Mouse (Mus musculus) adrenal gland, postnatal 4 days (tissue): ENCODE measurements around the gene Ggn. TPM values are rescaled to one million over a fixed set of nuclear protein-coding genes. Genes with fewer than 3 reads are reported as not detected.
"Not testable (repeated sequence)": the region's sequence is repeated elsewhere in the genome, so short reads cannot be mapped to it uniquely, and the experiment has no call there.

ENCODE experiments used
- DNase-seq, 2 experiments: peaks; one replicate each; pipeline ENCODE4 v3.0.0; 2021 to 2022; ENCODE audit warnings: low spot score in 2 of 2, mixed read lengths in 2 of 2
- total RNA-seq, 2 experiments: library from RNA; stranded (reverse); gene quantifications; 2 replicates each; pipeline ENCODE4 v1.2.3; 2021

Ggn gene
- total RNA-seq, 2 experiments from 2014 or later: 1.8 to 2.5 TPM

GRCm38 (mm10) chr7:29158264-29158663 is 11.7 kb upstream of the Ggn start:
- no peak for DNase-seq

- no peak for DNase-seq
These were observed 7.7 kb upstream of the Ggn start for GRCm38 (mm10) chr7:29162294-29162693.

- DNase-seq: no peak
These were observed 7.1 kb upstream of the Ggn start for GRCm38 (mm10) chr7:29162750-29163525.

GRCm38 (mm10) chr7:29167656-29168055 is 2.4 kb upstream of the Ggn start:
- no peak for DNase-seq

GRCm38 (mm10) chr7:29168121-29168695 is 1.8 kb upstream of the Ggn start:
- no peak for DNase-seq

- DNase-seq: no peak
These were observed 1.2 kb upstream of the Ggn start for GRCm38 (mm10) chr7:29168791-29169230.

- peak; percentile 53 for DNase-seq
These were observed 562 bp upstream of the Ggn start for GRCm38 (mm10) chr7:29169231-29170065.

- no peak for DNase-seq
These were observed 948 bp downstream of the Ggn start for GRCm38 (mm10) chr7:29170755-29171561.

GRCm38 (mm10) chr7:29171562-29172097 is 1.6 kb downstream of the Ggn start:
- DNase-seq: no peak

GRCm38 (mm10) chr7:29172390-29173016 is 2.5 kb downstream of the Ggn start:
- DNase-seq: no peak

GRCm38 (mm10) chr7:29178106-29178505 is 8.1 kb downstream of the Ggn start:
- no peak for DNase-seq

- no peak for DNase-seq
These were observed 9.3 kb downstream of the Ggn start for GRCm38 (mm10) chr7:29179323-29179722.

GRCm38 (mm10) chr7:29180077-29180853 is 10.3 kb downstream of the Ggn start, which contains the start of gene Psmd8:
Gene Psmd8 (minus strand): TSS chr7:29180701.
- DNase-seq: peak; percentile 86 to 88

GRCm38 (mm10) chr7:29180854-29181236 is 10.8 kb downstream of the Ggn start:
- DNase-seq: no peak

GRCm38 (mm10) chr7:29181323-29181722 is 11.3 kb downstream of the Ggn start:
- DNase-seq: not testable (repeated sequence)

GRCm38 (mm10) chr7:29194230-29194629 is 24.2 kb downstream of the Ggn start:
- DNase-seq: not testable (repeated sequence)

GRCm38 (mm10) chr7:29202577-29202976 is 32.6 kb downstream of the Ggn start:
- DNase-seq: no peak

GRCm38 (mm10) chr7:29211013-29211412 is 41.0 kb downstream of the Ggn start:
- peak in 1 of 2 experiments; percentile 24 for DNase-seq
